Mouse (Mus musculus): ENCODE measurements at regions not wholly inside any gene's neighbourhood (a gene's known extent, or its start where the extent isn't known, plus 50 kb on each side); places are given as distances from the start of the nearest gene placed in this dataset.

DNA sequence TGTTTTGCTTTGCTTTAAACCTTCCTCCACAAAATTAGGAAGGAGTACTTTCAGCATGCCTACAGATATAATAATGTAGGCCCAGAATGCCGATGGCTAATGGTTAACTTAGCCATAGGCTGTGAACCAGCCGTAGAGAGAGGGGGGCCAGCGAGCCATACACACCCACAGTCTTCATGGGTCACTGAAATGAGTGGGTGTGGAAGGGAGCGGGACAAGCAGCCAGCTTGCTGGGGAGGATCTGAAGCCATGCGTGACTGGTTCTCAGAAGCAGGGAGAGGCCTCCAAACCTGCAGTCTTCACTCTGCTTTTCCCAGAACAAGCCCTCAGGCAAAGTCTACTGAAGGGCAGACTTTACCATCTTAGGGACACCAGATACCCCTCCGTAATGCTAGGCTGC is 50.8 kb upstream of the Ptpn13 start:
- in situ Hi-C loops (cut with MboI; ENCODE audit: low sequenced_read_pairs): loop anchor here (25.0 kb wide), 1 partner anchor 438 kb away; no protein-coding TSS in a partner anchor

DNA sequence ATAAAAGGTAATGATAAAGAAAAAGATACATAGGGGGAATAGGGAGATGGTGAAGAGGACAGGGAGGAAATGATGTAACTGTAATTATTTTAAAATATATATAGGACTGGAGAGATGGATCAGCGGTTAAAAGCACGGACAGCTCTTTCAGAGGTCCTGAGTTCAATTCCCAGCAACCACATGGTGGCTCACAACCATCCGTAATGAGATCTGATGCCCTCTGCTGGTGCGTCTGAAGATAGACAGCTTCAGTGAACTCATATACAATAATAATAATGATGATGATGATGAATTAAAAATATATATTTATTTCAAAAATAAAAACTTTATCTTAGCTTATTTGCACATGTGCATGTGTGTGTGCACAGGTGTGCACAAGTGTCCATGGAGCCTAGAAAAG is 51.9 kb upstream of the Ptpn13 start:
- in situ Hi-C loops (cut with MboI; ENCODE audit: low sequenced_read_pairs): loop anchor here (25.0 kb wide), 1 partner anchor 439 kb away; no protein-coding TSS in a partner anchor

GRCm38 (mm10) chr5:103370456-103370855 is 54.5 kb upstream of the Ptpn13 start:
- in situ Hi-C loops (cut with MboI; ENCODE audit: low sequenced_read_pairs): loop anchor here (25.0 kb wide), 1 partner anchor 442 kb away; no protein-coding TSS in a partner anchor

- in situ Hi-C loops (cut with MboI; ENCODE audit: low sequenced_read_pairs): loop anchor here (25.0 kb wide), 1 partner anchor 443 kb away; no protein-coding TSS in a partner anchor
Observed at GRCm38 (mm10) chr5:103368993-103369392, 56.0 kb upstream of the Ptpn13 start.

GRCm38 (mm10) chr5:103367201-103367671 is 57.8 kb upstream of the Ptpn13 start:
- in situ Hi-C loops (cut with MboI; ENCODE audit: low sequenced_read_pairs): loop anchor here (25.0 kb wide), 1 partner anchor 445 kb away; no protein-coding TSS in a partner anchor

GRCm38 (mm10) chr5:103365700-103366448 is 59.1 kb upstream of the Ptpn13 start:
- in situ Hi-C loops (cut with MboI; ENCODE audit: low sequenced_read_pairs): loop anchor here (25.0 kb wide), 1 partner anchor 446 kb away; no protein-coding TSS in a partner anchor

- in situ Hi-C loops (cut with MboI; ENCODE audit: low sequenced_read_pairs): loop anchor here (25.0 kb wide), 1 partner anchor 447 kb away; no protein-coding TSS in a partner anchor
Observed at GRCm38 (mm10) chr5:103364791-103365699, 59.9 kb upstream of the Ptpn13 start.

DNA sequence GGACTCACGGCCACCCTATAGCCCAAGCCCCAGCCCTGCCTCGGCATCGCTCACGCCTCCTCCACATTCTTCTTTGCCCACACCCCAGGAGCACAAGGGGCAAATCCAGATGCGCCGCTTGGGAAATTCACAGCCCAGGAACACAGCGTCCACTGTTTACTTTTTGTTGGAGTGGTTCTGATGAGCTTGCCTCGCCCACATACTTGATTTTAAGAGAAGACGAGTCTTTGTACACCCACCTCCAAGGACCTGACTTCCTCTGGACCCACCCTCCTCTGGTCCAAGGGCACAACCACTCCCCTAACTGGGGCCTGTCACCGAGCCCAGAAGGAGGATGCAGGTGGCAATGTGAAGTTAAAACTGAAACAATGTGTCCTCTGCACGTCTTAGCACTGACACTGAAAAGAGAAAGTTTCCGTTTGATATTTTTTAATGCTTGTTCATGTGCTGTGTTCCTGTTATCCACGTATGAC is 64.2 kb upstream of the Ptpn13 start:
- in situ Hi-C loops (cut with MboI; ENCODE audit: low sequenced_read_pairs): loop anchor here (25.0 kb wide), 1 partner anchor 451 kb away; no protein-coding TSS in a partner anchor

- in situ Hi-C loops (cut with MboI; ENCODE audit: low sequenced_read_pairs): loop anchor here (25.0 kb wide), 1 partner anchor 452 kb away; no protein-coding TSS in a partner anchor
Observed at GRCm38 (mm10) chr5:103360360-103360759, 64.6 kb upstream of the Ptpn13 start.

GRCm38 (mm10) chr5:103357558-103357957 is 67.4 kb upstream of the Ptpn13 start:
- in situ Hi-C loops (cut with MboI; ENCODE audit: low sequenced_read_pairs): loop anchor here (25.0 kb wide), 1 partner anchor 455 kb away; no protein-coding TSS in a partner anchor

DNA sequence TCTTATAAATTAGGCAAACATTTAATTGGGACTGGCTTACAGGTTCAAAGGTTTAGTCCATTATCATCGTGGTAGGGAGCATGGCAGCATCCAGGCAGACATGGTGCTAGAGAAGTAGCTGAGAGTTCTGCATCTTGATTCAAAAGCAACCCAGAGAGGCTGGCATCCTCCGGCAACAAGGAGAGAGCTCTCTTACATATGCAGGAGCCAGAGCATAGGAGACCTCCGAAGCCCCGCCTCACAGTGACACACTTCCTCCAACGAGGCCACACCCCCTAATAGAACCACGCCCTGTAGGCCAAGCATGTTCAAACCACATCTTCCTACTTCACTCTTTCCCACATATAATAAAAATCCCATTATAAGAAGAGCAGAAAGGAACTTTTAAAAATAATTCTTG is 68.5 kb upstream of the Ptpn13 start:
- in situ Hi-C loops (cut with MboI; ENCODE audit: low sequenced_read_pairs): loop anchor here (25.0 kb wide), 1 partner anchor 456 kb away; no protein-coding TSS in a partner anchor

- in situ Hi-C loops (cut with MboI; ENCODE audit: low sequenced_read_pairs): loop anchor here (25.0 kb wide), 1 partner anchor 457 kb away; no protein-coding TSS in a partner anchor
Observed at GRCm38 (mm10) chr5:103355372-103356300, 69.4 kb upstream of the Ptpn13 start.

GRCm38 (mm10) chr5:103343869-103344268 is 81.1 kb upstream of the Ptpn13 start:
- in situ Hi-C loops (cut with MboI; ENCODE audit: low sequenced_read_pairs): loop anchor here (10.0 kb wide), 1 partner anchor 311 kb away; the partner anchor contains the start of gene 1700016H13Rik

- in situ Hi-C loops (cut with MboI; ENCODE audit: low sequenced_read_pairs): loop anchor here (10.0 kb wide), 1 partner anchor 313 kb away; the partner anchor contains the start of gene 1700016H13Rik
Observed at GRCm38 (mm10) chr5:103341456-103341855, 83.5 kb upstream of the Ptpn13 start.

DNA sequence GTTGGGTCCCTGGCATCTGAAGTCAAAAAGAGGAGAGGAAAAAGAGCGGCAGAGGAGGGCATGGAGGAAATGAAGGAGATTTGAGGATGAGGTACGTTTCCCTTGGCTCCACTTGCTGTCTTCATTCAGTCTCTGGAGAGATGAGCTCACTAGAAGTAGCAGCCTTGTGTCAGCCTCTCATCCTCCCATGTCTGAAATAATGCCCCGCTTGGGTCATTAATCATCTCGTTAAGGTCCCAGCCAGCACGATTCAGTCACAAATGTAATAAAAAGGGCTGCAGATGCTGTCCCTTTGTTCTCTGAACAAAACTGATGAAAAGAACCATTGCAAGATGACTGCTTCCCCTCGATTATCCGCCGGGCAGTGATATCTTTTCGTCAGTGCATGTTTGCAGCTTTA is 84.4 kb upstream of the Ptpn13 start:
- in situ Hi-C loops (cut with MboI; ENCODE audit: low sequenced_read_pairs): loop anchor here (10.0 kb wide), 1 partner anchor 314 kb away; the partner anchor contains the start of gene 1700016H13Rik

DNA sequence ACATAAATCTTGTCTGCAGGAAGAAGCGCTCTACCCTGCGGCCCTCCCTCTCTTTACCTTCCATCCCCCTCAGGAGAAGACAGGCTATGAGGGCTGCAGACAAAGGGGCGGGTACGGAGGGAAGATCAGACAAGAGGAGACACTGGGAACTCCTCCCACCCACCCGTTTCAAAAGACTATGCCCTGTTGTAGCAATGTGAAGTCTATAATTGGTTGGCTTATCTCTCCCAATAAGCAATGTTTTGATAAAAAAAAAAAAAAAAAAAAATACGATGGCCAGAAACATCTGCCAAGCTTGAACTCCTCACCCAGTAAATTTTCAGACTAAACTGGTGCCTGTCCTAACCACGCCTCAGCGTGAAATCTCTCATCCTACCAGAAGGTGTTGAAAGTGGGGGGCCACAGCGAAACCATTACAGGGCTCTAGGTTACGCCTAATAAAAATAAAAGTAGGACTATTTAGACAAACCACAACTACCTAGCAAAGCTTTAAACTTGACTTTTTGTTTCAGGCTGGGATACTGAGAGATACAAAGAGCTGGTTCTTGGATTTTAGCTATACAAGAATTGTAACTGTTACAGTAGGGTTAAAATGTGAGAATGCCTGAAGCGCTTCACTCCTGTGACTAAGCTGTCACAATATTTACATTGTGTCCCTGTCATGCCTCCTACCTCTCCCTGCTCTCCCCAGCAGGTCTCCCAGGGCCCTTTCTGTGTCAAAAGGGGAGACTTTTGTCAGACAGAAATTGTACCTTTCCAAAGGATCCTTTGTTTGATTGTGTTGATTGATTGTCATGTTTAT is 88.1 kb upstream of the Ptpn13 start:
- in situ Hi-C loops (cut with MboI; ENCODE audit: low sequenced_read_pairs): no loop called here

DNA sequence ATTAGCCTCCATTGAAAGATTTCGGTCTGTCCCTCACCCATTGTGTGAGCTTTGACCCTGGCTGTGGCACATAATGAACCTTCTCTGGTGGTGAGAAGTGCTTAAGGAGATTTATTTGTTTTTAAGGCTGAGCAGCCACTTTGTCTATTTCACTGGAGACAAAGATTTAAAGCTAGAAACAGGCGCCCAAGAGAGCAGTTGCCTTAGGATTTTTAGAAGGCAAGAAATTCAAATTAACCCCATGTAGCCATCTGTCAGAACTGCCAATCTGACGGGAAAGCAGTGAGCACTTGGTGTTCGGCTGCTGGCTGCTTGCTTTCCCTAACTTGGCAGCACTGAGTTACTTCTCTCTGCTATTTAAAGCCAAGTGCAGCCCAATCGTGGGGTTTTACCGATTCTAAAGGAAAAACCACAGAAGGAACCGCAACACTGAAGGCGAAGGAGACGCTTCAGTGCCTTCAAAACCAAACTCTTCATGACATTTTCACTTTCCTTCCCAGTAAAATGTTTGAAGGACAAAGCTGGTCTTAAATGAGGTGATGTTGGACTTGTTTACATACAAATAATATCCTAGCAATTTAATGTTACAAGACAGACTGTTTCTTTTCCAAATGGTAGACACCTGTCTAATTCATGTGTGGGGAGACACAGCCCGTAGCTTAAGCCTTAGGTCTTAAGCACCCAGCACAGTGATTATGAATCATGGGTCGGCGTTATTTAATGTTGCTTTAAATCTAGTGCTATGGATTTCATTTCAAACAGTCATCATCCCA is 88.9 kb upstream of the Ptpn13 start:
- in situ Hi-C loops (cut with MboI; ENCODE audit: low sequenced_read_pairs): no loop called here

DNA sequence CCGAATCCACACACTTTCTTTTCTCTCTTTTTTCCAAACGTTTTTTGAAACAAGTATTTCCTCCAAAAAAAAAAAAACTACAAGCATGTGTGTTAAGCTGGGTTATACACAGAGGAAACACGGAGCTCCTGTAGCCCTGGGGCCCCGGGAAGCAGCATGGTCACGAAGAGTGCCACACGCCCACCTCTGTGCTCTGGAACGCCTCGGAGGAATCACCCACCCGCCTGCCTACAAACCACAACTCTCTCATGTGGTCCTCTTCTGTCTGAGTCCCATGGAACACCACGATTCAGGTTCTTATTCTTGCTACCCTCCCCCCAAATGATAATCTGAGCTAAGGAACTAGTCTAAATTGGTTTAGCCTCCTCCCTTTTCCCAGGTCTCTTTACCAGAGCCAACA is 98.6 kb upstream of the Ptpn13 start:
- in situ Hi-C loops (cut with MboI; ENCODE audit: low sequenced_read_pairs): no loop called here

All from CH12F3 (cell line).